Comparison of ENCODE assay signal across 7 mouse cellular contexts in the genomic region with DNA sequence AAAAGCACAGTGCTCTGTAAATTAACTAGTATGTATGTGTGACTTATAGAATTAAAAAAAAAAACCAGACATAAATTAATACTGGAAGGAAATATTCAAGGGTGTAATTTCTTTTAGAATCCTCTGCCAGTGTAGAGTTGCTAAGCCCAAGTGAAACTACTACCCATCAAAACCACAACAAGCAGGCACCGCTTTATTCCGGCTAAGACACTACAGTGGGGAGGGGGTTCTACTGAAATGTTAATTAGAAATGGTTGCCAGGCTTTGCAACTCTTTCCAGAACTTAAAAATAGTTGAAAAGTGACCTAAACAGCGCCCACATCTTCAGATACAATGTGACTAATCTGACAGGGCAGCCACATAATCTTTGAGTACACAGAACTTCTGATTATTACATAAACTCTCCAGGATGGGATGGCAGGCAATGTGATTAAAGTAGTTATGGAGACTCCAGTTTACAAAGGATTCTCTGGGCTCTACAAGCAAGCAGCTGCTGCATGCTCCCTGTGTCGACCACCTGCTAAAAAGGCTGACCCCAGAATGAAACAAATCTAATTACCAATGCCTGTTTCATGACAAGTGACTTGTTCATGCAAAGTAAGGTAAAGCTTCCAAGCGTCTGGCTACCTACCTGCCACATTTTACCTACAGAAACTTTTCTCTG. TPM values are rescaled to one million over a fixed set of nuclear protein-coding genes. Genes with fewer than 3 reads are reported as not detected.
A peak's percentile ranks its signal among the peaks of the same experiment; 100 is the strongest.
DNase-seq lines count a peak whose midpoint lies in the region; ATAC-seq and TF ChIP-seq lines count a peak whose summit lies in the region.

No protein-coding gene starts in this region.

- H3K4me1 ChIP-seq in E14TG2a.4 (replicated peaks; ENCODE audit: low read depth, low read length) = peaks cover 73% of the 10 kb centered on the region
- H3K4me1 ChIP-seq in heart, embryonic 16.5 days (ENCODE audit: control insufficient read depth, insufficient read depth, low read length) = peaks cover 38% of the 10 kb centered on the region
- H3K4me1 ChIP-seq in midbrain, embryonic 10.5 days = peaks cover 78% of the 10 kb centered on the region

- no peaks in the 10 kb centered on the region for H3K9me3 ChIP-seq in E14TG2a.4 (ENCODE audit: low read length)
- no peaks in the 10 kb centered on the region for H3K9me3 ChIP-seq in heart, embryonic 16.5 days (replicated peaks; ENCODE audit: control insufficient read depth, low read length)
- H3K9me3 ChIP-seq in midbrain, embryonic 10.5 days (replicated peaks) = no peaks in the 10 kb centered on the region

- peak; percentile 11 for DNase-seq in NIH3T3 (ENCODE audit: low read depth)
- DNase-seq in midbrain, embryonic 10.5 days (ENCODE audit: low spot score) = peak; percentile 38
- no peak for DNase-seq in spleen, postnatal 14 days (ENCODE audit: low spot score in 2 of 2)
- no peak for DNase-seq in adrenal gland, adult 8-10 months

- 51% methylated on average over 5 of the region's 5 CpGs for WGBS in heart, embryonic 16.5 days
- 10% methylated on average over 5 of the region's 5 CpGs for WGBS in midbrain, embryonic 10.5 days

- H3K9ac ChIP-seq in heart, embryonic 16.5 days (ENCODE audit: low read length) = peak overlapping the region; percentile 71

- peaks cover 27% of the 10 kb centered on the region for H3K27me3 ChIP-seq in E14TG2a.4 (ENCODE audit: insufficient read depth, low read length)
- H3K27me3 ChIP-seq in heart, embryonic 16.5 days (ENCODE audit: control insufficient read depth, insufficient read depth, low read length) = no peaks in the 10 kb centered on the region
- H3K27me3 ChIP-seq in midbrain, embryonic 10.5 days (ENCODE audit: low read depth, poor library complexity, severe bottlenecking) = peaks cover 38% of the 10 kb centered on the region

- H3K36me3 ChIP-seq in E14TG2a.4 (ENCODE audit: insufficient read depth, low read length) = no peaks in the 10 kb centered on the region
- no peaks in the 10 kb centered on the region for H3K36me3 ChIP-seq in heart, embryonic 16.5 days (ENCODE audit: control insufficient read depth, insufficient read depth)
- H3K36me3 ChIP-seq in midbrain, embryonic 10.5 days = no peaks in the 10 kb centered on the region

- H3K4me2 ChIP-seq in heart, embryonic 16.5 days (ENCODE audit: low read depth, low read length) = peak overlapping the region; percentile 65

- no peak for TF ChIP-seq CTCF in E14TG2a.4 (conservative IDR thresholded peaks at IDR 0.05; ENCODE audit: low read length)

- peak overlapping the region; percentile 46; the same call in 1 of the 2 replicates for H3K27ac ChIP-seq in heart, embryonic 16.5 days (ENCODE audit: low read length)
- peak overlapping the region; percentile 92 for H3K27ac ChIP-seq in midbrain, embryonic 10.5 days (replicated peaks)

- ATAC-seq in heart, embryonic 16.5 days (replicated peaks; ENCODE audit: extremely low read depth, insufficient read depth, low FRiP score) = no peak
- ATAC-seq in megakaryocyte, adult 5-6 weeks (ENCODE audit: poor library complexity, severe bottlenecking) = no peak

- H3K4me3 ChIP-seq in E14TG2a.4 (replicated peaks; ENCODE audit: low read length) = peak overlapping the region; percentile 90; the same call in 1 of the 2 replicates
- H3K4me3 ChIP-seq in heart, embryonic 16.5 days (ENCODE audit: low read length) = peak overlapping the region; percentile 82
- peak overlapping the region; percentile 93 for H3K4me3 ChIP-seq in midbrain, embryonic 10.5 days

RNA-seq across cellular contexts. Expression of a gene that starts 3.2 kb away (rescaled TPM):
- polyA plus RNA-seq in heart, embryonic 16.5 days (2015; fragmentation: Nextera tagmentation; extraction: Ambion mirVana) = 8.4 and 10.5 TPM in 2 replicates
- polyA plus RNA-seq in midbrain, embryonic 10.5 days (2016; fragmentation: Nextera tagmentation; extraction: Ambion mirVana) = 14.7 and 15.8 TPM in 2 replicates
- total RNA-seq in megakaryocyte, adult 5-6 weeks (2015) = 0.52 and 0.78 TPM in 2 replicates
- 0.18 and 0.45 TPM in 2 replicates for total RNA-seq in megakaryocyte, adult 5-6 weeks (2017)
- 10 to 100 TPM; 10.4 to 25.9 (median 21.3) TPM for total RNA-seq in adrenal gland, adult 8-10 months (2022)

RNA-seq across cellular contexts. Expression of a gene that starts 32.5 kb away (rescaled TPM):
- 60.9 and 76.7 TPM in 2 replicates for polyA plus RNA-seq in heart, embryonic 16.5 days (2015; fragmentation: Nextera tagmentation; extraction: Ambion mirVana)
- polyA plus RNA-seq in midbrain, embryonic 10.5 days (2016; fragmentation: Nextera tagmentation; extraction: Ambion mirVana) = 142 and 159 TPM in 2 replicates
- 55.8 and 64.7 TPM in 2 replicates for total RNA-seq in megakaryocyte, adult 5-6 weeks (2015)
- total RNA-seq in megakaryocyte, adult 5-6 weeks (2017) = 78.2 and 80.9 TPM in 2 replicates
- 100 to 1,000 TPM in 1 of 4 experiments, 10 to 100 TPM in 3; 44.0 to 126 (median 89.0) TPM for total RNA-seq in adrenal gland, adult 8-10 months (2022)

Comparison
In these comparisons a context has a peak if more than half of its experiments do, and no peak if none do; other contexts are left out.
1. DNase-seq: peak in NIH3T3 (single experiment) and midbrain, embryonic 10.5 days (single experiment); none in spleen, postnatal 14 days (0 of 2) and adrenal gland, adult 8-10 months (single experiment).
2. RNA of a gene that starts 3.2 kb away (total RNA-seq): 10.4 to 25.9 TPM in adrenal gland, adult 8-10 months; 0.18 to 0.78 TPM in megakaryocyte, adult 5-6 weeks; every median in the first group is over 4 times any median in the second.
3. Peak in every context shown above with its lines, with median percentiles within 50 percentile points of each other: H3K4me3 ChIP-seq.